Mouse (Mus musculus): ENCODE data around the gene Map3k20. TPM values are rescaled to one million over a fixed set of nuclear protein-coding genes. Genes with fewer than 3 reads are reported as not detected.

Map3k20 gene
- polyA plus RNA-seq, 1 experiment from 2014 or later: 4.4 TPM

- no peak overlapping the region for H3K9ac ChIP-seq (ENCODE audit: low read depth, low read length)
- no peaks in the 10 kb centered on the region for H3K9me3 ChIP-seq (replicated peaks; ENCODE audit: control insufficient read depth, low read length, poor library complexity, severe bottlenecking)
- peaks cover 7% of the 10 kb centered on the region; the same call in 1 of the 2 replicates for H3K4me1 ChIP-seq (ENCODE audit: control insufficient read depth, insufficient read depth, low read length)
- peak overlapping the region; percentile 27; the same call in 1 of the 2 replicates for H3K4me2 ChIP-seq (ENCODE audit: low read length)
- peaks cover 7% of the 10 kb centered on the region for H3K27me3 ChIP-seq (ENCODE audit: control insufficient read depth, insufficient read depth, low read depth, low read length)
- WGBS: 72% methylated on average over 4 of the region's 4 CpGs
- no peaks in the 10 kb centered on the region for H3K36me3 ChIP-seq (ENCODE audit: control insufficient read depth, insufficient read depth, low read length)
- no peak overlapping the region for H3K4me3 ChIP-seq (ENCODE audit: low read depth, low read length)
- no peak overlapping the region for H3K27ac ChIP-seq (ENCODE audit: low read length)
- no peak for ATAC-seq
These were observed 192.7 kb downstream of the Map3k20 start for GRCm38 (mm10) chr2:72478176-72478575.

- H3K27ac ChIP-seq (ENCODE audit: low read length): no peak overlapping the region
These were observed 193.5 kb downstream of the Map3k20 start for GRCm38 (mm10) chr2:72478921-72479320.

GRCm38 (mm10) chr2:72479818-72480217, 194.4 kb downstream of the Map3k20 start:
- no peaks in the 10 kb centered on the region for H3K9me3 ChIP-seq (replicated peaks; ENCODE audit: control insufficient read depth, low read length, poor library complexity, severe bottlenecking)
- no peak overlapping the region for H3K4me2 ChIP-seq (ENCODE audit: low read length)
- no peak for ATAC-seq
- H3K4me1 ChIP-seq (ENCODE audit: control insufficient read depth, insufficient read depth, low read length): peaks cover 7% of the 10 kb centered on the region; the same call in 1 of the 2 replicates
- WGBS: 84% methylated on average over 9 of the region's 9 CpGs
- H3K4me3 ChIP-seq (ENCODE audit: low read depth, low read length): no peak overlapping the region
- no peak overlapping the region for H3K27ac ChIP-seq (ENCODE audit: low read length)
- no peaks in the 10 kb centered on the region for H3K36me3 ChIP-seq (ENCODE audit: control insufficient read depth, insufficient read depth, low read length)
- peaks cover 1% of the 10 kb centered on the region for H3K27me3 ChIP-seq (ENCODE audit: control insufficient read depth, insufficient read depth, low read depth, low read length)
- no peak overlapping the region for H3K9ac ChIP-seq (ENCODE audit: low read depth, low read length)

More at GRCm38 (mm10) chr2:72478921-72479320, 193.5 kb downstream of the Map3k20 start:
- Histone ChIP-seq H3K4me1 (ENCODE audit: control insufficient read depth, insufficient read depth, low read length) (peaks cover 7% of the 10 kb centered on the region; the same call in 1 of the 2 replicates), H3K4me3 (ENCODE audit: low read depth, low read length) (0 out of 2 replicates have a peak overlapping the region, but pooled peaks have one; percentile 6), H3K9me3 (replicated peaks; ENCODE audit: control insufficient read depth, low read length, poor library complexity, severe bottlenecking) (no peaks in the 10 kb centered on the region), H3K4me2 (ENCODE audit: low read length) (peak overlapping the region; percentile 28), H3K9ac (ENCODE audit: low read depth, low read length) (no peak overlapping the region), H3K27me3 (ENCODE audit: control insufficient read depth, insufficient read depth, low read depth, low read length) (peaks cover 7% of the 10 kb centered on the region), H3K36me3 (ENCODE audit: control insufficient read depth, insufficient read depth, low read length) (no peaks in the 10 kb centered on the region)
- no peak for ATAC-seq
- WGBS: 37% methylated on average over 13 of the region's 13 CpGs

GRCm38 (mm10) chr2:72491650-72492049, 206.2 kb downstream of the Map3k20 start:
- Histone ChIP-seq H3K9ac (ENCODE audit: low read depth, low read length) (no peak overlapping the region), H3K4me1 (ENCODE audit: control insufficient read depth, insufficient read depth, low read length) (no peaks in the 10 kb centered on the region), H3K36me3 (ENCODE audit: control insufficient read depth, insufficient read depth, low read length) (no peaks in the 10 kb centered on the region), H3K9me3 (replicated peaks; ENCODE audit: control insufficient read depth, low read length, poor library complexity, severe bottlenecking) (no peaks in the 10 kb centered on the region), H3K27me3 (ENCODE audit: control insufficient read depth, insufficient read depth, low read depth, low read length) (no peaks in the 10 kb centered on the region), H3K4me3 (ENCODE audit: low read depth, low read length) (no peak overlapping the region), H3K4me2 (ENCODE audit: low read length) (no peak overlapping the region), H3K27ac (ENCODE audit: low read length) (no peak overlapping the region)
- 59% methylated on average over 7 of the region's 7 CpGs for WGBS
- no peak for ATAC-seq

Other genes starting within 250 kb of the Map3k20 start
- 14.2 and 21.5 TPM in 2 replicates for gene Cdca7, start 190.5 kb downstream of the Map3k20 start, polyA plus RNA-seq (2015; fragmentation: Nextera tagmentation; extraction: Ambion mirVana)

Data from midbrain, embryonic 16.5 days (tissue).